Mouse (Mus musculus): ENCODE results near the gene Gm8439. TPM values are rescaled to one million over a fixed set of nuclear protein-coding genes. Genes with fewer than 3 reads are reported as not detected.

The Gm8439 gene
- total RNA-seq, 2 experiments from 2014 or later = not detected

DNA sequence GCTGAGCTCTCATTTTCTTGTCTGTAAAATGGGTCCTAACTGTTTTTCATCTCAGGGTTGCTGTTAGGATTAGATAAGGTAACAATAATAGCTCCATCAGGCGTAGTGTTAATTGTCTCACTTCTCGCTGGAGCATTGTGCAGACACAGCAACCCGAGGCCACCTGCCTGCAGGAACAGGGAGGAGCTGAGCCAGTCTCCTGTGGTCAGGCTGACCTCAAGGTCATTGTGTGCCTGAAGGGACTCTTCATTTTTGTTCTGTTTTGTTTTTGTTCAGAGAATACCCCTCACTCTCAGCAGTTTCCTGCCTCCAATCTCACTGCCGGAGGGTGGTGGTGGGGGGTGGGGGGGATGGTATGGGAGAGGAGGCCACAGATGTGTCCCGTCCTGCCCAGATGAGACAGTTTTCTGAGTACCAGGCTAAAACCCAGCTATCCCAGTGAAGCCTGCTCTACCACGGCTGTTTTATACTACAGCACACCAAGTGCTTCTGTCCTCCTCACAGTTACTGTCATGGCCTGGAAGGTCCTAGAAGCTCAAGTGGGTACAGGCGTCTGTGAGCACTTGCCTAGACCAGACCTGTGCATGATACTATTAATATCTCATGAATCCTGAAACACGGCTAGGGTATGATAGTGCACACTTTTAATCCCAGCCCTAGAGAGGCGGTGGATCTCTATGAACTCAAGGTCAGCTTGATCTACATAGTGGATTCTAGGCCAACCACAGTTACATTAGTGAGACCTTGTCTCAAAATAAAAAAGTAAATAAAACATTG is 23.9 kb downstream of the Gm8439 start:
- DNase-seq (ENCODE audit: low spot score) = peak; percentile 32

DNA sequence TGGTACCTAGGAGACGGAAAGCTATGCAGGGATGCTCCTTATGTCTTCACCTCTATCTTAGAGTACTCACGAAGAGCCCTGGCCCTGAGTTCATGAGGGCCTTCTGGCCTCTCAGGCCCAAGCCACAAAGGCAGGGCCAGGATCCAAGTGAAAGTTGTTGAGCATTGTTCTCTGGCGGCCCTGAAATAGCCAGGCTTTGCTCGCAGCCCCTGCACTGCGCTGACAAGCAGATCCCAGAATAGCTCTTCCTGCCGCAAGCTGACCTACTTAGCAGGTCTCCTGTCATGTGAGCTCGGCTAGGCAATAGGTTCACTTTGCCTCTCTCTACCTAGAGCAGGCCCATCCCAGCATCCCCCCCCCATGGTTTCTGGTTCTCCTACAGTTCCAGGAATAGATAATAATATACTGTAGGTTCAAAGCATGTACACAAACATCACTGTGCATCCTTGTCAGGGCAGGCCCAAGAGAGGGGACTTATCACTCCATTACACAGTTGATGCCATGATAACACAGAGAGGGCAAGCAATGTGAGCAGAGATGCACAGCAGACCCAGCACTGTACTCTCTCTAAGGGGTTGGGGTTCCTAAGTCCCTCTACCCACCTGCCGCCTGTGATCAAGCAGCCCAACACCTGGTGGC is 25.3 kb downstream of the Gm8439 start:
- DNase-seq (ENCODE audit: low spot score) = peak; percentile 74

DNA sequence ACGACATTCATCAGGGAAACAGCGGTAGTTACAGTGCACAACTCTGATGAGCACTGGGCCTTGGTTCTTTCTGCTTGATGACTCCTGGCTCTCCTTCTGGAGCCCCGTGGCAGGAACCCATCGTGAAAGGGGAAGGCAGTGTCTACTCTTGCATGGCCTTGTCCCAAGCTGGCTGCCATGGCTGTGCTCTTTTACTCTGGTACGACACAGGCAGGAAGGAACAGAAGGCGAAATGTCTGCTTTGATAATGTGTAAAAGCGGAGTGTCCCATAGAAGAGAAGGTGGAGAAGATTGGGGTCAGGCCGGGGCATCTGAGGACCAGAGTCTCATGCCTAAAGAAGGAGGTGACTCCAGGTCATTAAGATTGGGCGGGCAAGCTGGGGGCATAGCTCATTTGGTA is 26.1 kb downstream of the Gm8439 start:
- no peak for DNase-seq (ENCODE audit: low spot score)

DNA sequence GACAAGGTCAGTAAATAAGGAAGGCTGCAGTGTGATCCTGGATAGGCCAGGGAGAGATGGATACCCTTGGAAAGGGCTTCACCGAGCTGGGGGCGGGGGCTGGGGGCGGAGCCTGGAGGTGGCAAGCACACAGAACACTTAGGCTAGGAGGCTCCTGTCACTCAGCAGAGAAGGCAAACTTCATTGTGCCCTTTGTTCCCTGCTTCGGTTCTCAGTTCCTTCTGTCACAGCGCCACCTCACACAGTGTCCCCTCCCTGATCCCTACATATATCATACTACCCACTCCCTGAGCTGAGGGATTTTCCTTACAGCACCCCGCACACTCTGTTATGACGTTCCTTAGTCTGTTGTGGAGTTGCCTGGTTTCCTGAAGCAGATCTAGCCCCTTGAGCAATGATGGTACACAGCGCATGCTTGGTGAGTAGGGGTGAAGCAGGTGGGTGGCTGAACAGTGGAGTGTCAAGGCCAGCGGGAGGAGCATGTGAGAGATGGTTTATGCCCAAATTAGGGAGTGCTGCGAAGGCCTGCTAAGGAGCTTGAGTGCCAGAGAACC is 27.1 kb downstream of the Gm8439 start:
- peak; percentile 33 for DNase-seq (ENCODE audit: low spot score)

GRCm38 (mm10) chr4:120616199-120617025 is 27.9 kb downstream of the Gm8439 start:
- no peak for DNase-seq (ENCODE audit: low spot score)

GRCm38 (mm10) chr4:120627728-120628127 is 39.2 kb downstream of the Gm8439 start:
- DNase-seq (ENCODE audit: low spot score) = no peak

- no peak for DNase-seq (ENCODE audit: low spot score)
Measured at GRCm38 (mm10) chr4:120630218-120630931, 41.8 kb downstream of the Gm8439 start.

GRCm38 (mm10) chr4:120631828-120632227 is 43.3 kb downstream of the Gm8439 start:
- DNase-seq (ENCODE audit: low spot score) = no peak

- no peak for DNase-seq (ENCODE audit: low spot score)
Measured at GRCm38 (mm10) chr4:120635351-120635750, 46.8 kb downstream of the Gm8439 start.

DNA sequence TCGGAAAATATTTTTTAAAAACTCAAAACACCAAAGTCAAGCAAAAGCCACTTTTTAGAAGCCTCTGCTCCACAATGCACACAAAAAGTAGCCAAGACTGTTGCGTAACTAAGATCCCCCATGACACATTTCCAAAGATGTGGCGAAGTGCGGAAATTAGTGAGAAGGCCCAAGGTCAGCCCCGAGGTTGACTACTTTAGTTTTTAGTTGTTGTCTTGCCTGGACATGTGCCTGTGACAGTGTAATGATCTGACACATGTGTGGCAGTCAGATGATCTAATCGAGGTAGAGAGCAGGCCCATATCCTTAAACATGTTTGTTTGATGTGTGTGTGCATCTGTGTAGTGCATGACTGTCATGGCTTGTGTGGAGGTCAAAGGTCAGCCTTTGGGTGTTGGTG is 53.4 kb downstream of the Gm8439 start:
- DNase-seq (ENCODE audit: low spot score) = no peak

DNA sequence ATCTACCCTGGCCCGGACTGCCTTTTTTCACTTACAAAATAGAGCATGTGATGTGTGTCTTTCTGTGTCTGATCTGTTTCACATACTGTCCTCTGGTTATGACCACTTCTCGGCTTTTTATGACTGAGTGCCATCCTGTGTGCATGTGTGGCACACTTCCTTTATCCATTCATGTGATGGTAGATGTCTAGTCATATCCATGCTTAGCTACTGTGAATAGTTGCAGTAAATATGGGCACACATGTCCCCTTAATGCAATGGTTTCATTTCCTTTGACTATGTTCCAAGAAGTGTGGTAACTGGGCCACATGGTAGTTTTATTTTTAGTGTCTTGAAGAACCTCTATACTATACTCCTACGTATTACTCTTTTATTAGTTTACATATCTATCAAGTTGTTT is 55.4 kb downstream of the Gm8439 start:
- no peak for DNase-seq (ENCODE audit: low spot score)

- no peak for DNase-seq (ENCODE audit: low spot score)
Measured at GRCm38 (mm10) chr4:120649369-120650207, 61.0 kb downstream of the Gm8439 start.

- DNase-seq (ENCODE audit: low spot score) = no peak
Measured at GRCm38 (mm10) chr4:120650208-120650592, 61.7 kb downstream of the Gm8439 start.

DNA sequence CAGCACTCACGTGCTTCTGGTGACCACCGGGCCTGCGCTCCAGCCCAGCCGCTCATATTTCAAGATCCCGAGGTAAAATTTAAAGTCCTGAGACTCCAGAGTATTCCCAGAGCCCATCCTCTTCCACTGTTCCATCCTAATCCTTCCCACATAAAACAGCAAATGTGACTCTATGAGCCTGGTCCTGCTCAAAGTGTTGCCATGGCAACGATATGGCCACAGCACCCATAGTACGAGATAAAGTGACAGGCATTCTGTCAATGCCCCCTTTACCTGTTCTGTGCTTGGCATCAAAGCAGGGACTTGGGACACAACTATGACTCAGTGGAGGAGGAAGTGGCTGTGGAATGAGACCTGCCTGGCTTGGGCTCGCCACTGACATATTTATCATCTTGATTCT is 67.4 kb downstream of the Gm8439 start:
- no peak for DNase-seq (ENCODE audit: low spot score)

Other genes with a start within 250 kb of the Gm8439 start
- 10 to 100 TPM; 43.5 to 46.9 TPM for gene Scmh1, start 183.5 kb upstream of the Gm8439 start, total RNA-seq (2021)
- under 1 TPM in 1 of 2 experiments, not detected in 1; 0.25 TPM for gene Slfnl1, start 56.5 kb upstream of the Gm8439 start, total RNA-seq (2021)
- gene Ctps, start 18.5 kb upstream of the Gm8439 start, total RNA-seq (2021) = 10 to 100 TPM; 11.3 to 15.1 TPM
- 10 to 100 TPM; 11.9 to 18.0 TPM for gene Cited4, start 77.8 kb downstream of the Gm8439 start, total RNA-seq (2021)
- gene Kcnq4, start 159.9 kb downstream of the Gm8439 start, total RNA-seq (2021) = 10 to 100 TPM; 14.2 to 17.0 TPM
- gene Nfyc, start 242.8 kb downstream of the Gm8439 start, total RNA-seq (2021) = 10 to 100 TPM; 35.5 to 38.0 TPM

All from gastrocnemius, adult 18-20 months (tissue).